Mouse (Mus musculus) cortical plate, adult 2 months (tissue): ENCODE measurements at regions not wholly inside any gene's neighbourhood (a gene's known extent, or its start where the extent isn't known, plus 50 kb on each side); places are given as distances from the start of the nearest gene placed in this dataset.

Experiments
- CTCF ChIP-seq: fragments of 200-500 bp; IDR thresholded peaks from 2 replicates; pipeline ENCODE4 v1.5.1; 2011; ENCODE audit warnings: mild to moderate bottlenecking, control low read depth, low read length; ENCODE audit not compliant: insufficient read depth; ENCODE audit errors: extremely low read depth
- POLR2A ChIP-seq: fragments of 200-500 bp; IDR thresholded peaks from 2 replicates; pipeline ENCODE4 v1.6.1; 2011; ENCODE audit warnings: mild to moderate bottlenecking, low read length, control low read depth; ENCODE audit not compliant: insufficient read depth; ENCODE audit errors: extremely low read depth

GRCm38 (mm10) chr10:118792352-118793100 is 77.5 kb downstream of the Dyrk2 start:
- TF ChIP-seq CTCF (no peak), POLR2A (no peak)
